Mouse (Mus musculus): ENCODE data around the gene Sh2d7. TPM values are rescaled to one million over a fixed set of nuclear protein-coding genes. Genes with fewer than 3 reads are reported as not detected.

Sh2d7 gene
- total and polyA plus RNA-seq, 3 experiments = 0.04 TPM; not detected in 2

DNA sequence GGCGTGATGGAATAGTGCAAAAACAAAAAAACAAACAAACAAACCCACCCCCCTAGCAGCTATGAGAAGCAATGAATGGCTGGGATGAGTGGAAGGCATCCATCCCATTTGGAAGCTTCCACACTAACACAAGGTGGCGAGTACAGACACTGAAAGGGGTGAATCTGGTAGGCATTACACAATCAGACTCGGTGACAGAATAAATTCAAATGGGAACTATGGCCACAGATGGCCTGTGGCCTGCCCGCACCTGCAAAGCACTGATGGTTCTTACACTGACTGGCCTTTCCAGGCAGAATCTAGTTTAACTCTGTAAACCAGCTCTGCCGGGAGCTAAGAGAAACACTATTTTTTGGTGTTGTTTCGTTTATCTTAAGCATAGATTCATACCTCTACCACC, 39.5 kb upstream of the Sh2d7 start:
- TF ChIP-seq USF2 (IDR thresholded peaks at IDR 0.05; ENCODE audit: borderline replicate concordance in 1 of 2, insufficient read depth in 1 of 2, low read depth in 1 of 2, low read length in 2 of 2) (no peak), ZKSCAN1 (IDR thresholded peaks at IDR 0.05; ENCODE audit: low read depth, low read length) (no peak), MXI1 (IDR thresholded peaks at IDR 0.05; ENCODE audit: low read depth, low read length) (no peak), JUND (IDR thresholded peaks at IDR 0.05; ENCODE audit: low read depth, low read length) (no peak), TCF12 (IDR thresholded peaks at IDR 0.05; ENCODE audit: low read depth, low read length) (no peak), SMC3 (IDR thresholded peaks at IDR 0.05; ENCODE audit: low read depth, low read length) (no peak), POLR2AphosphoS5 (IDR thresholded peaks at IDR 0.05; ENCODE audit: borderline replicate concordance, low read depth, low read length) (no peak), USF1 (IDR thresholded peaks at IDR 0.05; ENCODE audit: low read depth, low read length) (no peak), E2F4 (IDR thresholded peaks at IDR 0.05; ENCODE audit: borderline replicate concordance, low read depth, low read length) (no peak), SIN3A (IDR thresholded peaks at IDR 0.05; ENCODE audit: low read length) (no peak), MAX (IDR thresholded peaks at IDR 0.05; ENCODE audit: low read length) (no peak), POLR2AphosphoS2 (IDR thresholded peaks at IDR 0.05; ENCODE audit: low read length) (no peak), MAFK (IDR thresholded peaks at IDR 0.05; ENCODE audit: borderline replicate concordance, low read depth, low read length) (no peak), MAZ (IDR thresholded peaks at IDR 0.05; ENCODE audit: low read depth, low read length) (no peak), RCOR1 (IDR thresholded peaks at IDR 0.05; ENCODE audit: low read depth, low read length) (no peak), ZMIZ1 (IDR thresholded peaks at IDR 0.05; ENCODE audit: low read depth, low read length) (no peak), CHD2 (IDR thresholded peaks at IDR 0.05; ENCODE audit: low read length) (no peak), GABPA (IDR thresholded peaks at IDR 0.05; ENCODE audit: low read depth, low read length) (no peak), ZNF384 (IDR thresholded peaks at IDR 0.05; ENCODE audit: low read depth, low read length) (no peak), TBP (IDR thresholded peaks at IDR 0.05; ENCODE audit: low read depth, low read length) (no peak)
- Histone ChIP-seq H3K4me1 (ENCODE audit: control insufficient read depth in 1 of 2, insufficient read depth in 2 of 2, low read length in 2 of 2) (peaks cover 7 to 8% of the 10 kb centered on the region in 2 experiments; a peak in 2 of 4 replicates), H3K27me3 (ENCODE audit: control insufficient read depth in 1 of 2, insufficient read depth in 2 of 2, low read length in 2 of 2) (no peaks in the 10 kb centered on the region), H3K4me3 (ENCODE audit: control insufficient read depth in 1 of 2, insufficient read depth in 1 of 2, low read depth in 2 of 2, low read length in 2 of 2) (no peak overlapping the region), H3K9me3 (replicated peaks; ENCODE audit: insufficient read depth, low read length) (no peaks in the 10 kb centered on the region), H3K27ac (ENCODE audit: control insufficient read depth, low read depth, low read length) (no peak overlapping the region), H3K79me2 (ENCODE audit: control insufficient read depth, insufficient read depth, low read length, poor library complexity) (peaks cover 3% of the 10 kb centered on the region), H3K9ac (ENCODE audit: control insufficient read depth, low read depth, low read length, poor library complexity, severe bottlenecking) (no peak overlapping the region), H3K36me3 (ENCODE audit: control insufficient read depth in 1 of 2, insufficient read depth in 2 of 2, low read length in 2 of 2) (peaks cover 0 to 7% of the 10 kb centered on the region in 2 experiments; a peak in 1 of 4 replicates)
- no peak for DNase-seq (ENCODE audit: low read depth, low spot score)

GRCm38 (mm10) chr9:54499791-54500190, 39.0 kb upstream of the Sh2d7 start:
- Histone ChIP-seq H3K27ac (ENCODE audit: control insufficient read depth, low read depth, low read length) (no peak overlapping the region), H3K27me3 (ENCODE audit: control insufficient read depth in 1 of 2, insufficient read depth in 2 of 2, low read length in 2 of 2) (no peaks in the 10 kb centered on the region), H3K4me3 (ENCODE audit: control insufficient read depth in 1 of 2, insufficient read depth in 1 of 2, low read depth in 2 of 2, low read length in 2 of 2) (no peak overlapping the region), H3K79me2 (ENCODE audit: control insufficient read depth, insufficient read depth, low read length, poor library complexity) (peaks cover 3% of the 10 kb centered on the region), H3K36me3 (ENCODE audit: control insufficient read depth in 1 of 2, insufficient read depth in 2 of 2, low read length in 2 of 2) (peaks cover 0 to 7% of the 10 kb centered on the region in 2 experiments; a peak in 1 of 4 replicates), H3K9ac (ENCODE audit: control insufficient read depth, low read depth, low read length, poor library complexity, severe bottlenecking) (no peak overlapping the region), H3K4me1 (ENCODE audit: control insufficient read depth in 1 of 2, insufficient read depth in 2 of 2, low read length in 2 of 2) (peaks cover 4 to 8% of the 10 kb centered on the region in 2 experiments; a peak in 2 of 4 replicates), H3K9me3 (replicated peaks; ENCODE audit: insufficient read depth, low read length) (no peaks in the 10 kb centered on the region)
- no peak for DNase-seq (ENCODE audit: low read depth, low spot score)
- TF ChIP-seq ELF1 (IDR thresholded peaks at IDR 0.05; ENCODE audit: low read depth, low read length) (no peak), ZMIZ1 (IDR thresholded peaks at IDR 0.05; ENCODE audit: low read depth, low read length) (no peak), POLR2AphosphoS5 (IDR thresholded peaks at IDR 0.05; ENCODE audit: borderline replicate concordance, low read depth, low read length) (no peak), NRF1 (IDR thresholded peaks at IDR 0.05; ENCODE audit: insufficient read depth, low read depth, low read length, poor library complexity, severe bottlenecking) (no peak), USF2 (IDR thresholded peaks at IDR 0.05; ENCODE audit: borderline replicate concordance in 1 of 2, insufficient read depth in 1 of 2, low read depth in 1 of 2, low read length in 2 of 2) (no peak), E2F4 (IDR thresholded peaks at IDR 0.05; ENCODE audit: borderline replicate concordance, low read depth, low read length) (no peak), SIN3A (IDR thresholded peaks at IDR 0.05; ENCODE audit: low read length) (no peak), CHD2 (IDR thresholded peaks at IDR 0.05; ENCODE audit: low read length) (no peak)

Data from MEL (cell line).